Mouse (Mus musculus) spleen, postnatal 0 days (tissue): ENCODE data around the gene Ptgfrn. TPM values are rescaled to one million over a fixed set of nuclear protein-coding genes. Genes with fewer than 3 reads are reported as not detected.

Source experiments
- polyA plus RNA-seq: library from polyadenylated mRNA; unstranded; fragments of >200 nt; fragmentation: Nextera tagmentation; extraction: Ambion mirVana; gene quantifications from 2 replicates; pipeline ENCODE4 v1.2.1, GENCODE M21; 2015

The Ptgfrn gene
- 1.2 and 2.0 TPM in 2 replicates for polyA plus RNA-seq

GRCm38 (mm10) chr3:101110043-101110837, at the start of gene Ptgfrn:
Ptgfrn (minus strand) TSS chr3:101110278.

GRCm38 (mm10) chr3:101029339-101029738, 80.7 kb downstream of the Ptgfrn start, which contains the start of gene Cd101:
Cd101 (minus strand) TSS chr3:101029556.

Other genes starting within 250 kb of the Ptgfrn start
- 1.3 and 1.8 TPM in 2 replicates for gene Trim45, start 188.1 kb downstream of the Ptgfrn start, polyA plus RNA-seq
- gene Ttf2, start 140.6 kb downstream of the Ptgfrn start, polyA plus RNA-seq, result 9.1 and 10.2 TPM in 2 replicates
- gene Cd101, start 80.7 kb downstream of the Ptgfrn start, polyA plus RNA-seq, result 1.5 and 1.8 TPM in 2 replicates
- gene Cd2, start 177.7 kb upstream of the Ptgfrn start, polyA plus RNA-seq, result 3.2 and 4.3 TPM in 2 replicates